Mouse (Mus musculus): ENCODE measurements at regions not wholly inside any gene's neighbourhood (a gene's known extent, or its start where the extent isn't known, plus 50 kb on each side); places are given as distances from the start of the nearest gene placed in this dataset.
A peak's percentile ranks its signal among the peaks of the same experiment; 100 is the strongest.

GRCm38 (mm10) chr9:46889933-46890662 lies 108.4 kb upstream of the Gm4791 start:
- TF ChIP-seq CTCF (conservative IDR thresholded peaks at IDR 0.05; ENCODE audit: low read length) (no peak), NANOG (IDR thresholded peaks at IDR 0.05; ENCODE audit: borderline replicate concordance, low read length) (peak; percentile 92), POU5F1 (IDR thresholded peaks at IDR 0.05; ENCODE audit: borderline replicate concordance, low read length) (peak; percentile 57; the same call in 1 of the 2 replicates)
